Mouse (Mus musculus) cerebellum, adult 2 months (tissue): ENCODE measurements around the gene Rnf103. TPM values are rescaled to one million over a fixed set of nuclear protein-coding genes. Genes with fewer than 3 reads are reported as not detected.

Source experiments
- DNase-seq, 2 experiments: peaks; one replicate each; pipeline ENCODE4 v3.0.0; 2021
- H3K27ac ChIP-seq: fragments of 200-500 bp; 2 replicates; pipeline ENCODE4 v1.5.1; 2012; ENCODE audit warnings: low read length, control low read depth, inconsistent platforms; ENCODE audit not compliant: insufficient read depth
- H3K27me3 ChIP-seq: fragments of 200-500 bp; 2 replicates; pipeline ENCODE4 v1.6.1; 2012; ENCODE audit warnings: inconsistent platforms, mild to moderate bottlenecking, low read length, moderate library complexity; ENCODE audit not compliant: control insufficient read depth, insufficient read depth
- H3K4me1 ChIP-seq: fragments of 200-500 bp; 2 replicates; pipeline ENCODE4 v1.6.1; 2011; ENCODE audit warnings: low read length; ENCODE audit not compliant: control insufficient read depth, insufficient read depth
- H3K4me3 ChIP-seq: fragments of 200-500 bp; replicated peaks from 2 replicates; pipeline ENCODE3; 2011; ENCODE audit warnings: mild to moderate bottlenecking, low read depth, low read length, control low read depth; ENCODE audit not compliant: insufficient read depth
- CTCF ChIP-seq: fragments of 200-500 bp; IDR thresholded peaks from 2 replicates; pipeline ENCODE4 v1.5.1; 2011; ENCODE audit warnings: low read depth, mild to moderate bottlenecking, control low read depth, low read length, moderate library complexity, borderline replicate concordance; ENCODE audit not compliant: insufficient read depth
- POLR2A ChIP-seq: fragments of 200-500 bp; IDR thresholded peaks from 2 replicates; pipeline ENCODE4 v1.6.1; 2011; ENCODE audit warnings: low read length, control low read depth, borderline replicate concordance; ENCODE audit not compliant: insufficient read depth
- WGBS: fragments of 180-500 bp; shearing (Covaris S2); methylation state at CpG from one replicate; pipeline ENCODE4 v1.1.7; 2018; 5-methylcytosine and 5-hydroxymethylcytosine counted together
- polyA plus RNA-seq: library from polyadenylated mRNA; depleted of rRNA; stranded (reverse); fragments of >200 nt; gene quantifications from 2 replicates; pipeline ENCODE4 v1.2.3, GENCODE M21; 2012

Gene Rnf103
- polyA plus RNA-seq, 1 experiment = 40.2 TPM

GRCm38 (mm10) chr6:71500575-71500974, 6.9 kb downstream of the Rnf103 start:
- WGBS = 64% methylated on average over 3 of the region's 3 CpGs
- Histone ChIP-seq H3K27ac (no peak overlapping the region), H3K4me3 (no peak overlapping the region), H3K4me1 (peaks cover 10% of the 10 kb centered on the region), H3K27me3 (no peaks in the 10 kb centered on the region)
- DNase-seq = no peak
- no peak for TF ChIP-seq POLR2A

GRCm38 (mm10) chr6:71503001-71503400, 9.3 kb downstream of the Rnf103 start:
- no peak overlapping the region for H3K4me3 ChIP-seq
- H3K27ac ChIP-seq = no peak overlapping the region
- 15% methylated on average over 4 of the region's 4 CpGs for WGBS
- TF ChIP-seq CTCF (no peak), POLR2A (no peak)
- H3K4me1 ChIP-seq = peaks cover 13% of the 10 kb centered on the region; the same call in 1 of the 2 replicates
- DNase-seq = peak; percentile 27 to 42
- no peaks in the 10 kb centered on the region for H3K27me3 ChIP-seq

DNA sequence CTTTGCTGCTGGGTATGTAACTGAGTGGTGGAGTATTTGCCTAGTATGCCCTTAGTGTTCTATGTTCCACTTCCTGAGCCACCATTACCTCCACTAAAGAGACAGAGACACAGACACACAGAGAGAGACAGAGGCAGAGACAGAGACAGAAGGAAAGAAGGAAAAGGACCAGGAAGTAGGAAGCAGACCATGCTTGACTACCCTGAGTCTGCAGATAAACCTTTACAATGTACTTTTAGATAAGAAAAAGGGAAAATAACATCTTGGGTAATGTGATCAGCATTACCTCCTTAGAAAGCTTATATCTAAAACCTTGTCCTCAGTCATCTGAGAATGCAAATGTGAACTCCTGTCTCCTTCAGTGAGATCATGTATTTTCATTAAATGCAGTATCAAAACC, 10.0 kb downstream of the Rnf103 start:
- Histone ChIP-seq H3K27me3 (no peaks in the 10 kb centered on the region), H3K27ac (no peak overlapping the region), H3K4me1 (peaks cover 13% of the 10 kb centered on the region; the same call in 1 of the 2 replicates), H3K4me3 (no peak overlapping the region)
- no peak for DNase-seq
- TF ChIP-seq CTCF (no peak), POLR2A (no peak)

DNA sequence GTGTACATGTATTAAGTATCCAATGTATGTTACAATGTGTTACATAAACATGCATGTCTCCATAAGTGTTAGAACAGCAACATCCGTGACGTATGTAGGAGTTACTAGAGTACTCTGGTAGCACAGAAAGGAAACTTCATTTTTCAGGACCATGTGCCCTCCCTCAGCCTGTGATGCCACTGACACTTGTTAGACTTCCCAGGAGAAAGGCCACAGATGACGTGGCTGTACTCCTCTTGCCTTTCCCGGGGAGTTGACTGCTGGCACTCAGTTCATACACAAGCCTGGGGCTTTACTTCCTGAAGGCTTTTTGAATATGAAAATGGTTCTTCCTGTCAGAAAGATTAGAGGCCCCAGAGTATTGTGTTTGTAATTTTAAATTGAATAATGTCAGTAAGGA, 10.4 kb downstream of the Rnf103 start:
- Histone ChIP-seq H3K4me1 (peaks cover 13% of the 10 kb centered on the region; the same call in 1 of the 2 replicates), H3K4me3 (no peak overlapping the region), H3K27me3 (no peaks in the 10 kb centered on the region), H3K27ac (no peak overlapping the region)
- peak in 1 of 2 experiments; percentile 44 for DNase-seq
- WGBS = 45% methylated on average over 4 of the region's 4 CpGs
- TF ChIP-seq CTCF (no peak), POLR2A (no peak)

DNA sequence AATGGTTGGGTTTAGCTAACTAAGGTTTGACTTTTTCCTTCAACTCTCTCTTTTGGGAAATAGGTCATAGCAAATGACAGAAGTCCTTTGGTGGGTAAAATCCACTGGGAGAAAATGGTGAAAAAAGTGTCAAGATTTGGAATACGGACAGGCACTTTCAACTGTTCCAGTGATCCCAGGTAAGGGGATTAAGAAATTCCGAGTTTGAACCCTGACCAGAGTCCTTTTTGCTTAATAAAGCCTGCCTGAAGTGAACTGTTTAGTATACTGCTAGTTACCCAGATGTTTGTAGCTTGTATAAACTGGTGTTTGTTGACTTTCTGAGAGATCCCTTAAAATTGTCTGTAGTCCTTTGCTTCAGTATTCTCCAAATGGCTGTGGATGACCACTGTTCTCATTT, 12.0 kb downstream of the Rnf103 start:
- no peak for DNase-seq
- 89% methylated on average over 2 of the region's 2 CpGs for WGBS
- TF ChIP-seq POLR2A = no peak
- TF ChIP-seq CTCF = no peak

DNA sequence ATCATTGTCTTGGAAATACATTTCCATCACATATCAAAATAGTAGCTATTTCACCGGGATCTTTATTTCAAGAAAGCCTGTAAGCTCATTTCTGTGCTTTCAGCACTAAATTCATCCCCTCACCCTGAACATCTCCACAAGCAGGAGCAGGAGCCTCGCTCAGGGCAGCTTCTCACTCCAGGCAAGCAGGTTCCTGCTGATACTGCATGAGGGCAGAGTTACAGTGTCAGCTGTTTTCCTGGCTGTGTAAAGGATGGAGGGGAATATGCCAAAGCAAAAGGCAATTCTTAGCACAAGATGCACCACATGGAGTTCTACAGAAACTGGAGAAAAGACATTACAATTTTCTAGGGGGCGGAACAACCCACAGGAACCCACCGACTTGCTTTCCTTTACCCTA, 25.8 kb downstream of the Rnf103 start:
- Histone ChIP-seq H3K27ac (peak overlapping the region; percentile 51; the same call in 1 of the 2 replicates), H3K4me1 (peaks cover 28% of the 10 kb centered on the region), H3K27me3 (no peaks in the 10 kb centered on the region), H3K4me3 (no peak overlapping the region)
- peak; percentile 54 to 75 for DNase-seq
- no peak for TF ChIP-seq POLR2A
- no peak for TF ChIP-seq CTCF
- WGBS = 17% methylated on average over 4 of the region's 4 CpGs

More for the DNA sequence above, 12.0 kb downstream of the Rnf103 start:
- Histone ChIP-seq H3K4me3 (no peak overlapping the region), H3K27ac (no peak overlapping the region), H3K27me3 (no peaks in the 10 kb centered on the region), H3K4me1 (peaks cover 13% of the 10 kb centered on the region; the same call in 1 of the 2 replicates)

DNA sequence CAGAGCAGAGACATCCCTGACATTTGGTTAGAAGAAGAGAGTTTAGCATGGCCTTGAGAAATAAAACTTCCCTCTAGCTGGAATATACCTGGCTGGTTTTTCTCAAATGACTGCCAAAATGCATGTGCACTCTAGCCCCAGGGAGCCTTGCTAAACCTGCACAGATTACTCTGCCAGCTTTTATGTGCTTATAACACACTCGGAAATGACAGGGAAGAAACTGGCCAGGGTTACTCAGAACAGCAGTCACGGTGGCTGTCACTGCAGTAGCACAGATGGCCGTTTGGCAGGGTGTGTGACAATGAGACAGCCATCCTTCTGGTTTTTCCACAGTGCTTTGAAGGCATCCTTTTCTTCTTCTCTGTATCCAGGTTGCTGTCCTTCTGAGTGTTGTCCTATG, 31.9 kb downstream of the Rnf103 start:
- TF ChIP-seq POLR2A (no peak), CTCF (no peak)
- WGBS = 3% methylated on average over 3 of the region's 3 CpGs
- H3K4me1 ChIP-seq = peaks cover 33% of the 10 kb centered on the region
- no peak overlapping the region for H3K4me3 ChIP-seq
- H3K27me3 ChIP-seq = no peaks in the 10 kb centered on the region
- H3K27ac ChIP-seq = peak overlapping the region; percentile 13; the same call in 1 of the 2 replicates
- peak; percentile 91 to 98 for DNase-seq

GRCm38 (mm10) chr6:71527056-71527455, 33.4 kb downstream of the Rnf103 start:
- Histone ChIP-seq H3K27ac (peak overlapping the region; percentile 87), H3K4me3 (no peak overlapping the region), H3K4me1 (peaks cover 36% of the 10 kb centered on the region), H3K27me3 (no peaks in the 10 kb centered on the region)
- 15% methylated on average over 10 of the region's 10 CpGs for WGBS
- TF ChIP-seq CTCF (no peak), POLR2A (no peak)
- peak; percentile 68 to 78 for DNase-seq
